Mouse (Mus musculus) MEL (cell line): ENCODE data around the gene Leng8. TPM values are rescaled to one million over a fixed set of nuclear protein-coding genes. Genes with fewer than 3 reads are reported as not detected.

Experiments
- DNase-seq: peaks from one replicate; pipeline ENCODE4 v3.0.0; 2011; ENCODE audit warnings: low read depth, low spot score
- H3K27ac ChIP-seq: 2 replicates; pipeline ENCODE4 v1.5.1; 2012; ENCODE audit warnings: low read depth, mild to moderate bottlenecking, control low read depth, low read length, moderate library complexity; ENCODE audit not compliant: control insufficient read depth
- H3K27me3 ChIP-seq, 2 experiments: fragments of 150-350 bp in 1 of 2; sonication (generic) in 1 of 2; 2 replicates each; pipeline ENCODE4 v1.6.1; 2012; ENCODE audit warnings: low read length in 2 of 2, mild to moderate bottlenecking in 2 of 2, improper control_type of control experiment in 1 of 2, moderate library complexity in 1 of 2; ENCODE audit not compliant: insufficient read depth in 2 of 2, control insufficient read depth in 1 of 2
- H3K36me3 ChIP-seq, 2 experiments: 2 replicates each; pipeline ENCODE4 v1.6.1; 2012 to 2014; ENCODE audit warnings: low read length in 2 of 2, improper control_type of control experiment in 1 of 2, inconsistent platforms in 1 of 2, mild to moderate bottlenecking in 1 of 2; ENCODE audit not compliant: insufficient read depth in 2 of 2, control insufficient read depth in 1 of 2
- H3K4me1 ChIP-seq, 2 experiments: fragments of 150-350 bp in 1 of 2; sonication (generic) in 1 of 2; 2 replicates each; pipeline ENCODE4 v1.6.1; 2012; ENCODE audit warnings: low read length in 2 of 2, improper control_type of control experiment in 1 of 2, mild to moderate bottlenecking in 1 of 2; ENCODE audit not compliant: insufficient read depth in 2 of 2, control insufficient read depth in 1 of 2
- H3K4me3 ChIP-seq, 2 experiments: fragments of 150-350 bp in 1 of 2; sonication (generic) in 1 of 2; 2 replicates each; pipeline ENCODE4 v1.5.1; 2012; ENCODE audit warnings: low read depth in 2 of 2, low read length in 2 of 2, mild to moderate bottlenecking in 2 of 2, moderate library complexity in 2 of 2, control low read depth in 1 of 2, improper control_type of control experiment in 1 of 2; ENCODE audit not compliant: control insufficient read depth in 1 of 2, insufficient read depth in 1 of 2
- H3K79me2 ChIP-seq: 2 replicates; pipeline ENCODE4 v1.6.1; 2012; ENCODE audit warnings: mild to moderate bottlenecking, low read length, moderate library complexity; ENCODE audit not compliant: control insufficient read depth, poor library complexity, insufficient read depth
- H3K9ac ChIP-seq: 2 replicates; pipeline ENCODE4 v1.6.1; 2012; ENCODE audit warnings: low read depth, mild to moderate bottlenecking, control low read depth, low read length, moderate library complexity; ENCODE audit not compliant: control insufficient read depth, poor library complexity, severe bottlenecking
- H3K9me3 ChIP-seq: fragments of 150-350 bp; sonication (generic); replicated peaks from 2 replicates; pipeline ENCODE4 v1.6.1; 2012; ENCODE audit warnings: mild to moderate bottlenecking, low read length, improper control_type of control experiment, moderate library complexity; ENCODE audit not compliant: insufficient read depth
- CHD1 ChIP-seq: IDR thresholded peaks from 2 replicates; pipeline ENCODE4 v1.6.1; 2012; ENCODE audit warnings: low read depth, mild to moderate bottlenecking, inconsistent platforms, low read length, improper control_type of control experiment
- CHD2 ChIP-seq: IDR thresholded peaks from 2 replicates; pipeline ENCODE4 v1.6.1; 2011; ENCODE audit warnings: low read length, improper control_type of control experiment
- CTCF ChIP-seq, 3 experiments: IDR thresholded peaks in 2 of 3; conservative IDR thresholded peaks in 1 of 3; 2 replicates each; pipeline ENCODE4 v1.5.1; 2011 to 2012; ENCODE audit warnings: low read length in 3 of 3, low read depth in 2 of 3, mild to moderate bottlenecking in 2 of 3, improper control_type of control experiment in 1 of 3, inconsistent platforms in 1 of 3, mixed read lengths in 1 of 3, moderate library complexity in 1 of 3; ENCODE audit not compliant: control insufficient read depth in 1 of 3, insufficient read depth in 1 of 3, poor library complexity in 1 of 3, severe bottlenecking in 1 of 3
- E2F4 ChIP-seq: IDR thresholded peaks from 2 replicates; pipeline ENCODE4 v1.6.1; 2011; ENCODE audit warnings: low read depth, low read length, improper control_type of control experiment, borderline replicate concordance
- ELF1 ChIP-seq: IDR thresholded peaks from 2 replicates; pipeline ENCODE4 v1.6.1; 2014; ENCODE audit warnings: low read depth, mild to moderate bottlenecking, inconsistent platforms, low read length, improper control_type of control experiment, moderate library complexity
- EP300 ChIP-seq, 2 experiments: IDR thresholded peaks; 2 replicates each; pipeline ENCODE4 v1.6.1; 2011; ENCODE audit warnings: improper control_type of control experiment in 2 of 2, low read length in 2 of 2, low read depth in 1 of 2, mild to moderate bottlenecking in 1 of 2
- ETS1 ChIP-seq: IDR thresholded peaks from 2 replicates; pipeline ENCODE4 v1.6.1; 2012; ENCODE audit warnings: low read depth, mild to moderate bottlenecking, inconsistent platforms, low read length, improper control_type of control experiment, moderate library complexity
- GABPA ChIP-seq: IDR thresholded peaks from 2 replicates; pipeline ENCODE4 v1.6.1; 2012; ENCODE audit warnings: low read depth, mild to moderate bottlenecking, inconsistent platforms, low read length, improper control_type of control experiment, moderate library complexity
- GATA1 ChIP-seq: IDR thresholded peaks from 2 replicates; pipeline ENCODE4 v1.6.1; 2011; ENCODE audit warnings: low read depth, low read length, improper control_type of control experiment
- HCFC1 ChIP-seq: IDR thresholded peaks from 2 replicates; pipeline ENCODE4 v1.6.1; 2012; ENCODE audit warnings: low read depth, mild to moderate bottlenecking, inconsistent platforms, low read length, improper control_type of control experiment, moderate library complexity
- JUND ChIP-seq: IDR thresholded peaks from 2 replicates; pipeline ENCODE4 v1.6.1; 2011; ENCODE audit warnings: low read depth, mild to moderate bottlenecking, improper control_type of control experiment, low read length
- KAT2A ChIP-seq: conservative IDR thresholded peaks from 2 replicates; pipeline ENCODE4 v1.6.1; 2012; ENCODE audit warnings: low read depth, low read length, improper control_type of control experiment, inconsistent platforms
- MAFK ChIP-seq: IDR thresholded peaks from 2 replicates; pipeline ENCODE4 v1.6.1; 2011; ENCODE audit warnings: low read depth, mild to moderate bottlenecking, low read length, improper control_type of control experiment, borderline replicate concordance
- MAX ChIP-seq: IDR thresholded peaks from 2 replicates; pipeline ENCODE4 v1.6.1; 2011; ENCODE audit warnings: low read length, improper control_type of control experiment
- MAZ ChIP-seq: IDR thresholded peaks from 2 replicates; pipeline ENCODE4 v1.6.1; 2012; ENCODE audit warnings: low read depth, mild to moderate bottlenecking, inconsistent platforms, low read length, improper control_type of control experiment
- MXI1 ChIP-seq: IDR thresholded peaks from 2 replicates; pipeline ENCODE4 v1.6.1; 2011; ENCODE audit warnings: mild to moderate bottlenecking, low read depth, low read length, improper control_type of control experiment
- MYB ChIP-seq: IDR thresholded peaks from 2 replicates; pipeline ENCODE4 v1.6.1; 2011; ENCODE audit warnings: mild to moderate bottlenecking, low read depth, low read length, improper control_type of control experiment
- MYC ChIP-seq: IDR thresholded peaks from 2 replicates; pipeline ENCODE4 v1.6.1; 2011; ENCODE audit warnings: low read depth, mild to moderate bottlenecking, low read length, improper control_type of control experiment, moderate library complexity
- NELFE ChIP-seq: IDR thresholded peaks from 2 replicates; pipeline ENCODE4 v1.6.1; 2011; ENCODE audit warnings: low read depth, low read length, improper control_type of control experiment
- NRF1 ChIP-seq: IDR thresholded peaks from 2 replicates; pipeline ENCODE4 v1.6.1; 2014; ENCODE audit warnings: low read depth, mild to moderate bottlenecking, inconsistent platforms, low read length, improper control_type of control experiment, moderate library complexity; ENCODE audit not compliant: poor library complexity, insufficient read depth, severe bottlenecking
- POLR2A ChIP-seq, 2 experiments: IDR thresholded peaks; 2 replicates each; pipeline ENCODE4 v1.6.1; 2011 to 2012; ENCODE audit warnings: low read length in 2 of 2, mild to moderate bottlenecking in 2 of 2, control low read depth in 1 of 2, improper control_type of control experiment in 1 of 2, low read depth in 1 of 2, moderate library complexity in 1 of 2; ENCODE audit not compliant: control insufficient read depth in 1 of 2, insufficient read depth in 1 of 2, poor library complexity in 1 of 2
- POLR2AphosphoS2 ChIP-seq: IDR thresholded peaks from 2 replicates; pipeline ENCODE4 v1.6.1; 2011; ENCODE audit warnings: low read length, improper control_type of control experiment
- RCOR1 ChIP-seq: IDR thresholded peaks from 2 replicates; pipeline ENCODE4 v1.6.1; 2012; ENCODE audit warnings: low read depth, mild to moderate bottlenecking, inconsistent platforms, low read length, improper control_type of control experiment
- SIN3A ChIP-seq: IDR thresholded peaks from 2 replicates; pipeline ENCODE4 v1.6.1; 2012; ENCODE audit warnings: low read length, improper control_type of control experiment, inconsistent platforms
- SMC3 ChIP-seq: IDR thresholded peaks from 2 replicates; pipeline ENCODE4 v1.6.1; 2011; ENCODE audit warnings: low read depth, low read length, improper control_type of control experiment
- TBP ChIP-seq: IDR thresholded peaks from 2 replicates; pipeline ENCODE4 v1.8.0; 2011; ENCODE audit warnings: low read depth, low read length, improper control_type of control experiment
- TCF12 ChIP-seq: IDR thresholded peaks from 2 replicates; pipeline ENCODE4 v1.6.1; 2014; ENCODE audit warnings: low read depth, mild to moderate bottlenecking, inconsistent platforms, low read length, improper control_type of control experiment, moderate library complexity
- UBTF ChIP-seq: IDR thresholded peaks from 2 replicates; pipeline ENCODE4 v1.6.1; 2012; ENCODE audit warnings: low read depth, mild to moderate bottlenecking, inconsistent platforms, low read length, improper control_type of control experiment, moderate library complexity, borderline replicate concordance; ENCODE audit not compliant: insufficient read depth
- USF1 ChIP-seq: IDR thresholded peaks from 2 replicates; pipeline ENCODE4 v1.6.1; 2014; ENCODE audit warnings: low read depth, mild to moderate bottlenecking, inconsistent platforms, low read length, improper control_type of control experiment, moderate library complexity
- USF2 ChIP-seq, 2 experiments: IDR thresholded peaks; 2 replicates each; pipeline ENCODE4 v1.6.1; 2011 to 2012; ENCODE audit warnings: improper control_type of control experiment in 2 of 2, low read length in 2 of 2, borderline replicate concordance in 1 of 2, inconsistent platforms in 1 of 2, low read depth in 1 of 2, mild to moderate bottlenecking in 1 of 2; ENCODE audit not compliant: insufficient read depth in 1 of 2
- ZC3H11A ChIP-seq: IDR thresholded peaks from 2 replicates; pipeline ENCODE4 v1.6.1; 2012; ENCODE audit warnings: low read depth, mild to moderate bottlenecking, inconsistent platforms, low read length, improper control_type of control experiment
- ZMIZ1 ChIP-seq: IDR thresholded peaks from 2 replicates; pipeline ENCODE4 v1.6.1; 2012; ENCODE audit warnings: low read depth, mild to moderate bottlenecking, inconsistent platforms, low read length, improper control_type of control experiment, moderate library complexity
- ZNF384 ChIP-seq: IDR thresholded peaks from 2 replicates; pipeline ENCODE4 v1.6.1; 2012; ENCODE audit warnings: low read depth, mild to moderate bottlenecking, inconsistent platforms, low read length, improper control_type of control experiment
- polyA plus RNA-seq, 2 experiments: library from polyadenylated mRNA; stranded (reverse) in 1 of 2; unstranded in 1 of 2; fragments of >175 nt in 1 of 2; fragments of >200 nt in 1 of 2; gene quantifications; 2 replicates each; pipeline versions ENCODE4 v1.2.1 to v1.2.4; 2012; ENCODE audit warnings: low replicate concordance in 2 of 2, low read depth in 1 of 2; ENCODE audit not compliant: insufficient read length in 2 of 2, insufficient read depth in 1 of 2, missing spikeins in 1 of 2
- total RNA-seq: library from RNA; depleted of rRNA; stranded (reverse); fragments of 300-350 nt; gene quantifications from 2 replicates; pipeline ENCODE4 v1.2.3, GENCODE M21; 2012

Gene Leng8
- total and polyA plus RNA-seq, 3 experiments: 28.2 to 89.9 TPM; not detected in 1

DNA sequence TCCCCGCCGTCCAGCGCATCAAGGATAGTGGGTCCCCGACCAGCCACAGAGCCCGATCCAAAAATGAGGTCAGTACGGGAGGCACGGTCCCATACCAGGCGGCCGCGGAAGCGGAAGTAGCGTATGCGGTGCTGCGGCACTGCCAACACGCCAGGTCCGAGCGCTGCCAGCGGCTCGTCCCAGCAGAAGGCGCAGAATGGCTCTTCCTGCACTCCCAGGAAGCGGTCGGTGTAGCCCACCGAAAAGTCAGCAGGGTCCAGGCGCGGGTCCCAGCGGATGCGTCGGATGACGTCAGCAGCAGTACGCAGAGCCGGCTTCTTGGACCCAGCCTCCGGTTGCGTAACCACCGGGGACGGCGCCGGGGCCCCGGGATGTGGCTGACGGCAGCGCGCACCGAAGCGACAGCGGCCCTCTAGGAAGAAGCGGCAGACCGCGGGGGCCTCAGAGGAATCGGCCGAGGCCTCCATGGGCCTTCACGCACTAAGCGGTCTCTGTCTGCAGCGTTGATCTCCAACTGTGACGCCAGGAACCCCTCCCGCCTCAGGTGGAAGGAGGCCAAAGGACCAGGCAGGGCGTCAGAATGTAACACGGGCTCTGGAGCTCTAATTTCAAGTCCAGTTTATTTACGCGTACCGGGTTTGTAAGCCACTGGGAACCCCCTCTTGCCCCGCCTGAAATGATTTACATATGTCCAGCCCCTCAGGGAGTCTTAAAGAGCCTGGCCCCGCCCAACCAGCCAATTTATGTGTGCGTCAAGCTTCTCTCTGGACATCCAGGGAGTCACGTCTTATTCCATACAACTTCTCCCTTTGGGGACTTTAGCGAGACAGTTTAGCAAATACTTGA lies 12.6 kb downstream of the Leng8 start:
- Histone ChIP-seq H3K4me3 (peak overlapping the region; percentile 80 to 98), H3K27ac (peak overlapping the region; percentile 92), H3K4me1 (peaks cover 0 to 9% of the 10 kb centered on the region in 2 experiments; a peak in 1 of 4 replicates), H3K36me3 (peaks cover 2 to 3% of the 10 kb centered on the region in 2 experiments; a peak in 2 of 4 replicates), H3K9ac (peak overlapping the region; percentile 81), H3K27me3 (peaks cover 0 to 2% of the 10 kb centered on the region in 2 experiments; a peak in 1 of 4 replicates), H3K9me3 (no peaks in the 10 kb centered on the region), H3K79me2 (peaks cover 4% of the 10 kb centered on the region; the same call in 1 of the 2 replicates)
- no peak for TF ChIP-seq GATA1
- TF ChIP-seq SMC3: no peak
- TF ChIP-seq SIN3A: peak; percentile 38
- TF ChIP-seq RCOR1: no peak
- TF ChIP-seq E2F4: no peak
- no peak for TF ChIP-seq MAZ
- peak; percentile 3; the same call in 1 of the 2 replicates for TF ChIP-seq TCF12
- 0 out of 2 replicates have a peak, but pooled peaks have one; percentile 7 for TF ChIP-seq ETS1
- no peak for TF ChIP-seq MAX
- TF ChIP-seq CHD2: no peak
- TF ChIP-seq MAFK: no peak
- TF ChIP-seq MXI1: peak; percentile 49
- TF ChIP-seq ZNF384: no peak
- peak; percentile 40; the same call in 1 of the 2 replicates for TF ChIP-seq TBP
- no peak for TF ChIP-seq USF2 (IDR thresholded peaks at IDR 0.05; ENCODE audit: borderline replicate concordance in 1 of 2, insufficient read depth in 1 of 2, low read depth in 1 of 2, low read length in 2 of 2)
- TF ChIP-seq POLR2AphosphoS2: no peak; the same call in 1 of the 2 replicates
- TF ChIP-seq NELFE: peak; percentile 66; the same call in 1 of the 2 replicates
- TF ChIP-seq POLR2A (IDR thresholded peaks at IDR 0.05; ENCODE audit: control insufficient read depth in 1 of 2, insufficient read depth in 1 of 2, low read depth in 1 of 2, low read length in 2 of 2, poor library complexity in 1 of 2): peak; percentile 64 to 84; a peak in 3 of 4 replicates
- TF ChIP-seq NRF1: no peak
- TF ChIP-seq CHD1: no peak
- no peak for TF ChIP-seq MYC
- TF ChIP-seq KAT2A: peak; percentile 45; the same call in 1 of the 2 replicates
- no peak for TF ChIP-seq ZMIZ1
- peak; percentile 68 for TF ChIP-seq HCFC1
- TF ChIP-seq JUND: no peak
- no peak for TF ChIP-seq GABPA
- TF ChIP-seq CTCF (IDR thresholded peaks at IDR 0.05 in 2 of 3, conservative IDR thresholded peaks at IDR 0.05 in 1 of 3; ENCODE audit: control insufficient read depth in 1 of 3, insufficient read depth in 1 of 3, low read depth in 2 of 3, low read length in 3 of 3, poor library complexity in 1 of 3, severe bottlenecking in 1 of 3): no peak
- peak; percentile 75 for TF ChIP-seq ELF1
- 0 out of 2 replicates have a peak, but pooled peaks have one; percentile 7 for TF ChIP-seq UBTF
- no peak for TF ChIP-seq MYB
- TF ChIP-seq USF1: no peak
- TF ChIP-seq ZC3H11A: no peak
- TF ChIP-seq EP300 (IDR thresholded peaks at IDR 0.05; ENCODE audit: low read depth in 1 of 2, low read length in 2 of 2): no peak
- peak; percentile 92 for DNase-seq
